Mouse (Mus musculus) myocyte (in vitro differentiated cells): ENCODE measurements around the gene Spata5. TPM values are rescaled to one million over a fixed set of nuclear protein-coding genes. Genes with fewer than 3 reads are reported as not detected.
"Not testable (repeated sequence)": the region's sequence is repeated elsewhere in the genome, so short reads cannot be mapped to it uniquely, and the experiment has no call there.

ENCODE experiments used
- H3K27me3 ChIP-seq: one replicate; pipeline ENCODE4 v1.6.1; 2011; ENCODE audit not compliant: control insufficient read depth, insufficient read depth, insufficient read length
- H3K36me3 ChIP-seq: one replicate; pipeline ENCODE4 v1.6.1; 2011; ENCODE audit not compliant: control insufficient read depth, insufficient read depth
- H3K4me2 ChIP-seq: one replicate; pipeline ENCODE4 v1.6.1; 2011; ENCODE audit warnings: low read depth, control low read depth
- H3K4me3 ChIP-seq: one replicate; pipeline ENCODE4 v1.5.1; 2011; ENCODE audit warnings: mild to moderate bottlenecking, control low read depth, moderate library complexity
- H3K79me2 ChIP-seq: one replicate; pipeline ENCODE4 v1.6.1; 2011; ENCODE audit not compliant: control insufficient read depth, insufficient read depth
- H3ac ChIP-seq: one replicate; pipeline ENCODE4 v1.6.1; 2011; ENCODE audit not compliant: control insufficient read depth, insufficient read length
- CEBPB ChIP-seq: IDR thresholded peaks from 2 replicates; pipeline ENCODE4 v1.6.1; 2011; ENCODE audit warnings: mild to moderate bottlenecking, moderate library complexity; ENCODE audit not compliant: poor library complexity, insufficient read depth, severe bottlenecking
- E2F4 ChIP-seq: IDR thresholded peaks from one replicate; pipeline ENCODE4 v1.6.1; 2011; ENCODE audit warnings: mild to moderate bottlenecking, control low read depth, moderate library complexity; ENCODE audit not compliant: insufficient read depth
- MAX ChIP-seq: IDR thresholded peaks from one replicate; pipeline ENCODE4 v1.6.1; 2011; ENCODE audit warnings: low read depth, mild to moderate bottlenecking, control low read depth
- MYOD1 ChIP-seq, 3 experiments: IDR thresholded peaks; one replicate each; pipeline ENCODE4 v1.6.1; 2011; ENCODE audit warnings: control low read depth in 2 of 3, low read depth in 2 of 3, mild to moderate bottlenecking in 2 of 3, moderate library complexity in 1 of 3; ENCODE audit not compliant: insufficient read length in 2 of 3, control insufficient read depth in 1 of 3
- MYOG ChIP-seq, 3 experiments: IDR thresholded peaks; one replicate each; pipeline ENCODE4 v1.6.1; 2011; ENCODE audit warnings: control low read depth in 2 of 3, low read depth in 2 of 3, mild to moderate bottlenecking in 2 of 3; ENCODE audit not compliant: insufficient read length in 2 of 3, control insufficient read depth in 1 of 3, insufficient read depth in 1 of 3
- POLR2A ChIP-seq: IDR thresholded peaks from one replicate; pipeline ENCODE4 v1.6.1; 2011; ENCODE audit warnings: low read depth, mild to moderate bottlenecking, control low read depth, moderate library complexity; ENCODE audit not compliant: insufficient read length
- POLR2AphosphoS2 ChIP-seq: IDR thresholded peaks from one replicate; pipeline ENCODE4 v1.6.1; 2011; ENCODE audit warnings: low read depth, control low read depth; ENCODE audit not compliant: insufficient read length
- REST ChIP-seq: IDR thresholded peaks from one replicate; pipeline ENCODE4 v1.6.1; 2011; ENCODE audit warnings: mild to moderate bottlenecking, control low read depth, moderate library complexity; ENCODE audit not compliant: insufficient read depth, insufficient read length
- SRF ChIP-seq: IDR thresholded peaks from one replicate; pipeline ENCODE4 v1.6.1; 2011; ENCODE audit warnings: low read depth; ENCODE audit not compliant: control insufficient read depth, insufficient read length
- TCF12 ChIP-seq: IDR thresholded peaks from one replicate; pipeline ENCODE4 v1.6.1; 2011; ENCODE audit warnings: mild to moderate bottlenecking, control low read depth; ENCODE audit not compliant: poor library complexity, insufficient read depth, severe bottlenecking
- TCF3 ChIP-seq: IDR thresholded peaks from one replicate; pipeline ENCODE4 v1.6.1; 2011; ENCODE audit warnings: low read depth, control low read depth; ENCODE audit not compliant: insufficient read length
- USF1 ChIP-seq: IDR thresholded peaks from one replicate; pipeline ENCODE4 v1.6.1; 2011; ENCODE audit warnings: low read depth, mild to moderate bottlenecking, control low read depth, moderate library complexity
- polyA plus RNA-seq: library from polyadenylated mRNA; unstranded; fragments of >200 nt; fragmentation: generic; extraction: Trizol; gene quantifications from one replicate; pipeline ENCODE4 v1.2.1, GENCODE M21; 2012; ENCODE audit warnings: missing spikeins

Gene Spata5
- polyA plus RNA-seq, 1 experiment: 24.2 TPM

DNA sequence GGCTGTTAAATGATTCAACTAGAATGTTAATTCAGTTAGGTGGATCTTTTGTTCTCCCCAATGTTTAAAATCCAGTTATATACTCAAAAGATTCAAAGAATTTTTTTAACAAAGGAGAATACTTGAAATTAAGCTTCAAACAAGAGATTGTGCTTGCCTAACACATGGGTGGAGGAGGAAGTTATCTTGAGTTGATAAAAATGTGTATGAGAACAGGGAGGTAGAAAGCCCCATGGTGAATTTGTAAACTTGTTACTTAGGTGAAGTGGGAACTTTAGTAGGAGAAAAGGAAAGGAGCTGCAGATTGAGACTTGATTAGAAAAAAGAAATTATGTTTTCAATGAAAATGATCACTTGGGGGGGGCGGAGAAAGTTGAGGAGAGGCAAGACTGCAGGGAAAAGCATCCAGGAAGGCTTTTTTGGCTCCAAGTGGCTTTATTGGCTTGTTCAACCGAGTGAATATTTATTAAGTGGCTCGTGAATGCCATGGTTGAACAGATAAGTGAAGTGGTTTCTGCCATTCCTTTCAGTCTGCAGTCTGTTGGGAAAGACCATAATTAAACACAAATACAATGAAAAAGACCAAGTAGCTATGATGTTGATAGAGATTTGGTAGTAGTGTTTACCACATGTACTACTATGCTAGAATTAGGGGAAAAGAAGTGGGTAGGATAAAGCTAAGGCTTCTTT is 100.8 kb downstream of the Spata5 start:
- Histone ChIP-seq H3K27me3 (no peaks in the 10 kb centered on the region), H3K79me2 (no peaks in the 10 kb centered on the region), H3ac (no peak overlapping the region), H3K4me2 (no peak overlapping the region), H3K36me3 (no peaks in the 10 kb centered on the region), H3K4me3 (no peak overlapping the region)
- TF ChIP-seq MYOG (IDR thresholded peaks at IDR 0.05; ENCODE audit: control insufficient read depth in 1 of 3, insufficient read depth in 1 of 3, insufficient read length in 2 of 3, low read depth in 2 of 3) (no peak), REST (no peak), USF1 (no peak), CEBPB (no peak), MAX (no peak), TCF12 (no peak), MYOD1 (IDR thresholded peaks at IDR 0.05; ENCODE audit: control insufficient read depth in 1 of 3, insufficient read length in 2 of 3, low read depth in 2 of 3) (no peak), TCF3 (no peak), E2F4 (no peak), SRF (no peak), POLR2A (no peak), POLR2AphosphoS2 (no peak)

GRCm38 (mm10) chr3:37532079-37532478 is 112.4 kb downstream of the Spata5 start:
- Histone ChIP-seq H3ac (no peak overlapping the region), H3K79me2 (no peaks in the 10 kb centered on the region), H3K4me3 (no peak overlapping the region), H3K4me2 (no peak overlapping the region), H3K27me3 (no peaks in the 10 kb centered on the region), H3K36me3 (peaks cover 5% of the 10 kb centered on the region)
- TF ChIP-seq MYOD1 (IDR thresholded peaks at IDR 0.05; ENCODE audit: control insufficient read depth in 1 of 3, insufficient read length in 2 of 3, low read depth in 2 of 3) (no peak), SRF (no peak)

DNA sequence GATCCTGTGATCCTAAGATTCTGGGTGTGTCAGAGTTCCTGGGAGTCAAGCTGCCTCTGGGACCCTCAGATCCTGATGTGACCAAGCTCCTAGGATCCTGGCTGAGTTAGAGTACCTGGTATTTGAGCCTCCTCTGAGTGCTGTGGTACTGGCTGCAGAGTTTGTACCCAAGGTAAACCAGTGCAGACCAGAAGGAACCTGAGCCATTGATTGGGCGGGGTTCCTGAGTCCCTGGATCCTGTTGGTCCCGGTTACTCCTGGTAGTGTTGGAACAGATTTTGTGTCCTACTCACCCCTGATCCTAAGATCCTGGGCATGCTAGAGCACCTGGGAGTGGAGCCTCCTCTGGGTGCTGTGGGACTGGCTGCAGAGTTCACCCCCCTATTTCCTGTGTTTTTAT is 121.0 kb downstream of the Spata5 start:
- H3K36me3 ChIP-seq, H3K4me3 ChIP-seq, H3ac ChIP-seq, H3K4me2 ChIP-seq, H3K27me3 ChIP-seq: not testable (repeated sequence)
- peaks cover 16% of the 10 kb centered on the region for H3K79me2 ChIP-seq

DNA sequence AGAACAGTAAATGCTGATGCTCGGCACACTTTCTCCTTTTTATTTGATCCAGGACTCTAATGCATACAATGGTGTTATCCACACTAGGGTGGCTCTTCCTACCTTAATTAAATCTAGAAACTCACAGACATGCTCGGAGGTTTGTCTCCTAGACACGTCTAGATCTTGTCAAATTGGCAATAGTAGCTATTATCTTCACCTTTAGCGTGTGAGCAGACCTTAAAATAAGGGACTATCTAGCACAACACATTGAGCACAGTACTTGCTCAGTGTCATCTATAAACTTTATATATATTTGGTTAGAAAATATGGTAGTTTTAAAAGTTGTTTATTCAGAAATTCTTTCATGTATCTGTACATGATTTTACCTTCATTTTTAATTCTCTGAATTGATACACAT is 126.7 kb downstream of the Spata5 start:
- Histone ChIP-seq H3K79me2 (no peaks in the 10 kb centered on the region), H3K4me3 (no peak overlapping the region), H3K27me3 (no peaks in the 10 kb centered on the region), H3ac (no peak overlapping the region), H3K4me2 (no peak overlapping the region), H3K36me3 (no peaks in the 10 kb centered on the region)
- no peak for TF ChIP-seq MYOG (IDR thresholded peaks at IDR 0.05; ENCODE audit: control insufficient read depth in 1 of 3, insufficient read depth in 1 of 3, insufficient read length in 2 of 3, low read depth in 2 of 3)
- no peak for TF ChIP-seq MAX
- TF ChIP-seq REST: no peak
- TF ChIP-seq USF1: no peak
- TF ChIP-seq TCF12: no peak
- no peak for TF ChIP-seq TCF3
- no peak for TF ChIP-seq POLR2AphosphoS2
- TF ChIP-seq MYOD1 (IDR thresholded peaks at IDR 0.05; ENCODE audit: control insufficient read depth in 1 of 3, insufficient read length in 2 of 3, low read depth in 2 of 3): no peak

GRCm38 (mm10) chr3:37550190-37550589 is 130.5 kb downstream of the Spata5 start:
- H3K4me3 ChIP-seq: no peak overlapping the region
- TF ChIP-seq USF1 (no peak), REST (no peak), E2F4 (no peak), SRF (no peak), TCF3 (no peak), POLR2A (no peak), MYOD1 (IDR thresholded peaks at IDR 0.05; ENCODE audit: control insufficient read depth in 1 of 3, insufficient read length in 2 of 3, low read depth in 2 of 3) (no peak), MYOG (IDR thresholded peaks at IDR 0.05; ENCODE audit: control insufficient read depth in 1 of 3, insufficient read depth in 1 of 3, insufficient read length in 2 of 3, low read depth in 2 of 3) (no peak), MAX (no peak), POLR2AphosphoS2 (no peak), CEBPB (no peak), TCF12 (no peak)
- no peaks in the 10 kb centered on the region for H3K36me3 ChIP-seq
- no peak overlapping the region for H3ac ChIP-seq
- no peaks in the 10 kb centered on the region for H3K27me3 ChIP-seq
- no peaks in the 10 kb centered on the region for H3K79me2 ChIP-seq
- no peak overlapping the region for H3K4me2 ChIP-seq
